Mouse (Mus musculus) olfactory bulb, adult 2 months (tissue): ENCODE measurements around the gene Dtl. TPM values are rescaled to one million over a fixed set of nuclear protein-coding genes. Genes with fewer than 3 reads are reported as not detected.
"Not testable (repeated sequence)": the region's sequence is repeated elsewhere in the genome, so short reads cannot be mapped to it uniquely, and the experiment has no call there.

Experiments
- H3K27ac ChIP-seq: fragments of 200-500 bp; 2 replicates; pipeline ENCODE4 v1.5.1; 2012; ENCODE audit warnings: low read depth, low read length; ENCODE audit not compliant: insufficient read depth
- H3K4me1 ChIP-seq: fragments of 200-500 bp; 2 replicates; pipeline ENCODE4 v1.6.1; 2012; ENCODE audit warnings: low read length; ENCODE audit not compliant: control insufficient read depth, insufficient read depth
- H3K4me3 ChIP-seq: fragments of 200-500 bp; 2 replicates; pipeline ENCODE4 v1.5.1; 2012; ENCODE audit warnings: mild to moderate bottlenecking, low read depth, low read length, moderate library complexity; ENCODE audit not compliant: insufficient read depth
- CTCF ChIP-seq: fragments of 200-500 bp; IDR thresholded peaks from 2 replicates; pipeline ENCODE4 v1.5.1; 2012; ENCODE audit warnings: low read depth, mild to moderate bottlenecking, low read length, moderate library complexity; ENCODE audit not compliant: insufficient read depth
- POLR2A ChIP-seq: fragments of 200-500 bp; IDR thresholded peaks from 2 replicates; pipeline ENCODE4 v1.6.1; 2012; ENCODE audit warnings: mild to moderate bottlenecking, low read depth, low read length, moderate library complexity; ENCODE audit not compliant: insufficient read depth
- WGBS: fragments of 180-500 bp; shearing (Covaris S2); methylation state at CpG from one replicate; pipeline ENCODE4 v1.1.7; 2018; 5-methylcytosine and 5-hydroxymethylcytosine counted together
- polyA plus RNA-seq: library from polyadenylated mRNA; stranded (reverse); fragments of >200 nt; gene quantifications from 2 replicates; pipeline ENCODE4 v1.2.4, GENCODE M21; 2012; ENCODE audit warnings: low replicate concordance; ENCODE audit not compliant: missing spikeins, insufficient read depth, insufficient read length

Gene Dtl
- polyA plus RNA-seq, 1 experiment: not detected

- TF ChIP-seq POLR2A (no peak), CTCF (no peak)
- Histone ChIP-seq H3K27ac (no peak overlapping the region), H3K4me3 (no peak overlapping the region), H3K4me1 (no peaks in the 10 kb centered on the region)
- 92% methylated on average over 5 of the region's 5 CpGs for WGBS
Measured at GRCm38 (mm10) chr1:191517969-191518368, 57.4 kb downstream of the Dtl start.

GRCm38 (mm10) chr1:191517056-191517455 is 58.3 kb downstream of the Dtl start:
- TF ChIP-seq POLR2A (no peak), CTCF (no peak)
- 85% methylated on average over 3 of the region's 3 CpGs for WGBS
- no peak overlapping the region for H3K27ac ChIP-seq
- no peaks in the 10 kb centered on the region for H3K4me1 ChIP-seq
- no peak overlapping the region for H3K4me3 ChIP-seq

GRCm38 (mm10) chr1:191516351-191516750 is 59.0 kb downstream of the Dtl start:
- WGBS: 97% methylated on average over 2 of the region's 2 CpGs
- H3K4me1 ChIP-seq, H3K4me3 ChIP-seq, H3K27ac ChIP-seq: not testable (repeated sequence)

- H3K4me1 ChIP-seq: no peaks in the 10 kb centered on the region
- WGBS: 75% methylated on average over 4 of the region's 4 CpGs
- no peak overlapping the region for H3K4me3 ChIP-seq
- no peak overlapping the region for H3K27ac ChIP-seq
- TF ChIP-seq POLR2A (no peak), CTCF (no peak)
Measured at GRCm38 (mm10) chr1:191513195-191513594, 62.1 kb downstream of the Dtl start.

GRCm38 (mm10) chr1:191512383-191512782 is 63.0 kb downstream of the Dtl start:
- H3K4me3 ChIP-seq: no peak overlapping the region
- 80% methylated on average over 4 of the region's 4 CpGs for WGBS
- H3K4me1 ChIP-seq: no peaks in the 10 kb centered on the region
- H3K27ac ChIP-seq: no peak overlapping the region
- no peak for TF ChIP-seq POLR2A
- no peak for TF ChIP-seq CTCF

- TF ChIP-seq CTCF (no peak), POLR2A (no peak)
- H3K4me3 ChIP-seq: no peak overlapping the region
- H3K4me1 ChIP-seq: no peaks in the 10 kb centered on the region
- WGBS: 96% methylated on average over 8 of the region's 8 CpGs
- H3K27ac ChIP-seq: no peak overlapping the region
Measured at GRCm38 (mm10) chr1:191511503-191511902, 63.8 kb downstream of the Dtl start.

- Histone ChIP-seq H3K27ac (no peak overlapping the region), H3K4me1 (no peaks in the 10 kb centered on the region), H3K4me3 (no peak overlapping the region)
- WGBS: 80% methylated on average over 3 of the region's 3 CpGs
- TF ChIP-seq POLR2A (no peak), CTCF (no peak)
Measured at GRCm38 (mm10) chr1:191509865-191510264, 65.5 kb downstream of the Dtl start.

GRCm38 (mm10) chr1:191509131-191509530 is 66.2 kb downstream of the Dtl start:
- Histone ChIP-seq H3K4me3 (no peak overlapping the region), H3K27ac (no peak overlapping the region), H3K4me1 (no peaks in the 10 kb centered on the region)
- 89% methylated on average over 6 of the region's 6 CpGs for WGBS
- TF ChIP-seq CTCF: no peak
- TF ChIP-seq POLR2A: no peak

- Histone ChIP-seq H3K4me3 (no peak overlapping the region), H3K4me1 (no peaks in the 10 kb centered on the region), H3K27ac (no peak overlapping the region)
- 39% methylated on average over 1 of the region's 1 CpGs for WGBS
- TF ChIP-seq POLR2A (no peak), CTCF (no peak)
Measured at GRCm38 (mm10) chr1:191506791-191507190, 68.6 kb downstream of the Dtl start.

GRCm38 (mm10) chr1:191499666-191500065 is 75.7 kb downstream of the Dtl start:
- WGBS: 95% methylated on average over 6 of the region's 6 CpGs
- Histone ChIP-seq H3K4me3 (no peak overlapping the region), H3K4me1 (peaks cover 8% of the 10 kb centered on the region), H3K27ac (no peak overlapping the region)
- no peak for TF ChIP-seq CTCF
- no peak for TF ChIP-seq POLR2A
